Mouse (Mus musculus) lung, postnatal 14 days (tissue): Measurements from ENCODE around the gene Trim71.

ENCODE experiments used
- DNase-seq: peaks from one replicate; pipeline ENCODE4 v3.0.0; 2021

Trim71 gene

GRCm38 (mm10) chr9:114563761-114564606 is at the start of gene Trim71:
Trim71 (minus strand) TSS chr9:114564369.
- DNase-seq: no peak

DNA sequence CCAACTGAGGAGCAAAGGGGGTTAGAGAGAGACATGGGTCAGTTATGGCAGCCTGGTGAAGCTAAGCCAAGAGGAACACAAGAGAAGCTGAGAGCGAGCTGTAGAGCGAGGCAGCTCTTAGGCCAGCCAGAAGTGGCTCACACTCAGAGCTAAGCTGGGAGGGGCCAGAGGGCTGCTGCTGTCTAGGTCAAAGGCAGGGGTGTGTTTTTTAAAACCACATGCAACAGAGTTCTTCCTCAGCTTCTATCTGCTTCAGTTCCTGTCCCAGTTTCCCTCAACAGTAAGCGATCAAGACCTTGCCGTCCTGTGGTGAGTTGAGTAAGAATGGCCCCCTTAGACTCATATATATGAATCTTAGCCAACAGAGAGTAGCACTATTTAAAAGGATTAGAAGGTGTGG is 48.9 kb upstream of the Trim71 start:
- DNase-seq: no peak

DNA sequence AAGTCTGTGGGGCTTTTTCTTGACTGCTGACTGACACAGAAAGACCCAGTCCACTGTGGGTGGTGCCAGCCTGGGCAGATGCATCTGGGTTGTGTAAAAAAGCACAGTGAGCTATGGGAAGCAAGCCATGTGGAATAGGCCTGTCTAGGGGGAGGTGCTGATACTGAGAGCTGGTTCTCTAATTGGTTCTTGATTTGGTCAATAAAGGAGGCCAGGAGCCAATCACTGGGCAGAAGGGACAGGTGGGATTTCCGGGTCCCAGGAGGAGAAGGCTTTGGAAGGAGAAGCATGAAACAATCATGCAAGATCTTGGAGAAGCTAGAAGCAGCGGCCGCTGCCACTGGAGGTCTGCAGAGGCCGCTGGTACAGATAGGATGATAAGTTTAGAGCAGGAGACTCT is 48.4 kb upstream of the Trim71 start:
- DNase-seq: no peak

DNA sequence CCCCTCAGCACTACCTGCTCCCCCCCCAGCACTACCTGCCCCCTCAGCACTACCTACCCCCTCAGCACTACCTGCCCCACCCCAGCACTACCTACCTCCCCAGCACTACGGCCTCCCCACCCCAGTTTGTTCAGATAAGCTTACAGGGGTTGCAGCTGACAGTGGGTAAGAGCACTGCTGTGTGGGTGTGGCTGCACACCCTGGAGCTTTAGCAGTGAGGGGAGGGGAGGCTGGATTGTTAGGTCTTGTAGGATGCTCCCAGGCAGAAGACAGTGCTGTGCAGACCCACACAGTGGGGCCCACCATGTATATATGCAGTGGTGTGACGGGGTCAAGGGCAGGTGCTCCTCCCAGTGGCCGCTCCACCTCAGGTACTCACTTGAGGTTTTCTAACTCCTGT is 46.1 kb upstream of the Trim71 start:
- no peak for DNase-seq

GRCm38 (mm10) chr9:114603876-114604540 is 39.8 kb upstream of the Trim71 start:
- DNase-seq: no peak

GRCm38 (mm10) chr9:114601096-114601495 is 36.9 kb upstream of the Trim71 start:
- no peak for DNase-seq

DNA sequence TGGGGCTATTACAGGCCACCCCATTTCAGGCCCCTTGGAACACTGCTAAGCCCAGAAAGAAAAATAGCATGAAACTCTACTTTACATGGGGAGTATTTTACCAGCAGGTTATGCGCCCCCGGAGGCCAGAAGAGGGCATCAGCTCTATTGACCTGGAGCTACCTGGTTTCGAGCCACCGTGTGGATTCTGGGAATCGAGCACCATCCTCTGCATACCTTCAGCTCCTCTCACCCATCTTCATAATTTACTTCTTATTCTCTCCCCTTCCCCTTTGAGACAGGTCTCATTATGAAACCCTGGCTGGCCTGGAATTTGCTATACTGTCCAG is 20.8 kb upstream of the Trim71 start:
- no peak for DNase-seq

DNA sequence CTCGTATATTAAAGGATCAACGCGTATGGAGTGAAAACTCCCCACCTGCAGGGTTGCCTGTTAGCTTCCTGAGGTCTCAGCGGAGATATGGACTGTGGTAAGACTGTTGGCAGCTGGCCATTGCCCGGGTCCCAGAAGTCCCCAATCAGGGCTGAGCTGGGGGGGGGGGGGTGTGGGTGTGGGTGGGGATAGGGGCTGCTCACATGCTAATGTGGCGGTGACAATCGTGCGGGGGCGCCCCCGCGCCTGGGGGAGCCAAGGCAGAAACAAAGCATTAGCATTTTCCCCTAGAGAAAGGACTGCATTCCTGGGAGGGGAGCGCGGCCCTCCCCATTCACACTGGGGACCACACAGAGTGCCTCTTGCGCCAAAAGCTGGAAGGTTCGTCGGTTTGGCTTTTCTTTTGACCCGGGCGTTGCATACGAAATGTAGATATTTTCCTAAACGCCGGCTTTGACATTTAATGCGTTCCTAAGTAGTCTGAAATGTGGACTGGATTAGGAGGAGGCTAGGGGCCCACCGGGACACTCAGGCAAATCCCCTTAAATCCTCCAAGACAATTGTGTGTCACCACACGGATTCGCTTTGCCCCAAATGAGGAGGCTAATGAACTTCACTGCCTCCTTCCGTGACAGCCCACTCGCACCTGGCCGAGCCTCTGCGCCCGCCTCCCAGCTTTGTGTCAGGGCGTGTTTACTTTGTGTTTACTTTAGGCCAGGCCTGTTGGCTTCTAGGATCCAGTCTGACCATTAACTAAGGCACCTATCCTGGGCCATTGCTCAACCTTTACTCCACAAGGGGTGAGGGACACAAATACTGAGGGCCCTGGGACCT is 20.2 kb upstream of the Trim71 start:
- DNase-seq: peak; percentile 6

GRCm38 (mm10) chr9:114583812-114584182 is 19.6 kb upstream of the Trim71 start:
- peak; percentile 76 for DNase-seq

DNA sequence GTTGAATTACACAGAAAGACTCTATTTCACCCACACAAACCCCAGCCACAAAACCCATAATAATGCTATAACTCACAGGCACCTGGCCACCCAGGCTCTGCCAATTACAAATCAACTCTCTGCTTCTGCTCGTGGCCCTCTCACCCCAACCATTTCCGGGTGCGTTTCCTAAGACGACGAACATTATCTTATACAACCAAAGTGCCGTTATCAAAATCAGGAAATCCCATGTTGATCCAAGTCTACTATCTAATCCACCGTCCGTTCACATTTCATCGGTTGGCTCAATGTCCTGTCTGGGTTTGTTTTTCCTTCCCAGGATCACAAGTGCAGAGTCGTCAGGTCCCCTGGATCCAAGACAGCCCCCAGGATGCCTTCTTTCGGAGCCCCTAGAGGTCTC is 14.5 kb upstream of the Trim71 start:
- DNase-seq: no peak

- DNase-seq: no peak
These were observed 11.8 kb upstream of the Trim71 start for GRCm38 (mm10) chr9:114576001-114576400.

GRCm38 (mm10) chr9:114573528-114573927 is 9.4 kb upstream of the Trim71 start:
- no peak for DNase-seq

DNA sequence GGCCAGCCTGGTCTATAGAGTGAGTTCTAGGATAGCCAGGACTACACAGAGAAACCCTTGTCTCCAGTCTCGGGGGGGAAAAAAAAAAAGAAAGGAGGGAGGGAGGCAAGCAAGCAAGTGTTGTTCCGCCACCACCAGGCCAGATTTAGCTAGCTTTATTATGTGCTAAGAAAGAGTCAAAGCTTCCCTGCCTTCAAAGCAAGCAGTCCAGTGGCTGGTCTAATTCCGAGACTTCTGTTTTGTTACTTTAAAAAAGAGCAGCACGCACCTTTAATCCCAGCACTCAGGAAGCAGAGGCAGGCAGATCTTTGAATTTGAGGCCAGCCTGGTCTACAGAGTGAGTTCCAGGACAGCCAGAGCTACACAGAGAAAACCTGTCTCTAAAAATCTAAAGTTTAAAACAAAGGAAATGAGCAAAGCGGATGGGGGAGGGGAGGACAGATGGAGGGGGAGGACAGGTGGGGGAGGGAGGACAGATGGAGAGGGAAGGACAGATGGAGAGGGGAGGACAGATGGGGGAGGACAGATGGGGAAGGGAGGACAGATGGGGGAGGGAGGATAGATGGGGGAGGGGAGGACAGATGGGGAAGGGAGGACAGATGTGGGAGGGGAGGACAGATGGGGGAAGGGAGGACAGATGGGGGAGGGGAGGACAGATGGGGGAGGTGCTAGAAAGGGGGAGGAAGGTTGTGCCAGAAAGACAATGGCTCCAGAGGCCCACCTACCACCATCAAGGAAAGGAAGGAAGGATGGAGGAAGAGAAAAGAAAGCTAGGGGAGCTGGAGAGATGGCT is 4.7 kb upstream of the Trim71 start:
- DNase-seq: no peak

- DNase-seq: no peak
These were observed 498 bp upstream of the Trim71 start for GRCm38 (mm10) chr9:114564667-114565066.

- no peak for DNase-seq
These were observed 1.0 kb downstream of the Trim71 start for GRCm38 (mm10) chr9:114562919-114563751.

- DNase-seq: no peak
These were observed 1.9 kb downstream of the Trim71 start for GRCm38 (mm10) chr9:114562031-114562918.

- no peak for DNase-seq
These were observed 2.5 kb downstream of the Trim71 start for GRCm38 (mm10) chr9:114561671-114561971.

GRCm38 (mm10) chr9:114560771-114561670 is 3.1 kb downstream of the Trim71 start:
- no peak for DNase-seq

DNA sequence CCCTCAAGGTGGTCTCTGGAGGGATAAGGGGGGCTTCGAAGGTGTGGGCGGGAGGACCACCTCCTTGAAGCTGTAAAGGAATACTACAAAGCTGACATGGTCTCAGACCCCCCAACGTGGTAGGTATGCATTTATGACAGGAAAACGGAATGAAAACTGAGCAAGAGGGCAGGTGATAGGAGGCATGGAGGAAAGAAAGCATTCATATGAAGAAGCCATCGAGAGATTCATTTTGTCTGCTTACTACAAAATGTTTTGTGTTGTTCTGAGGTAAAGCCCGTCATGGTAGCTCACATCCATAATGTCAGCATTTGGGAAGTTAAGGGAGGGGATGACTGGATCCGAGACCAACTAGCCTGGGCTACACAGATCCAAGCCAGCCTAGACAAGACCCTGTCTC is 4.0 kb downstream of the Trim71 start:
- no peak for DNase-seq

GRCm38 (mm10) chr9:114557086-114557485 is 7.1 kb downstream of the Trim71 start:
- DNase-seq: no peak
